Mouse (Mus musculus) C2C12 (cell line): ENCODE results near the gene Hagh. TPM values are rescaled to one million over a fixed set of nuclear protein-coding genes. Genes with fewer than 3 reads are reported as not detected.
A peak's percentile ranks its signal among the peaks of the same experiment; 100 is the strongest.

Experiments used
- H3K27me3 ChIP-seq: one replicate; pipeline ENCODE4 v1.6.1; 2011; ENCODE audit not compliant: control insufficient read depth, insufficient read depth, insufficient read length
- H3K36me3 ChIP-seq: one replicate; pipeline ENCODE4 v1.6.1; 2011; ENCODE audit not compliant: control insufficient read depth, insufficient read depth
- H3K4me3 ChIP-seq: one replicate; pipeline ENCODE4 v1.5.1; 2011; ENCODE audit warnings: mild to moderate bottlenecking, control low read depth; ENCODE audit not compliant: poor library complexity, insufficient read depth, severe bottlenecking
- H3K79me2 ChIP-seq: one replicate; pipeline ENCODE4 v1.6.1; 2011; ENCODE audit not compliant: control insufficient read depth, insufficient read depth
- H3K79me3 ChIP-seq: one replicate; pipeline ENCODE4 v1.6.1; 2011; ENCODE audit warnings: low read depth, control low read depth
- H3ac ChIP-seq: one replicate; pipeline ENCODE3; 2011; ENCODE audit warnings: low read depth; ENCODE audit not compliant: control insufficient read depth, insufficient read length
- CEBPB ChIP-seq: IDR thresholded peaks from one replicate; pipeline ENCODE4 v1.6.1; 2011; ENCODE audit warnings: low read depth, mild to moderate bottlenecking, control low read depth, moderate library complexity
- CTCF ChIP-seq: IDR thresholded peaks from one replicate; pipeline ENCODE4 v1.5.1; 2011; ENCODE audit not compliant: control insufficient read depth, insufficient read depth, insufficient read length
- FOSL1 ChIP-seq: IDR thresholded peaks from one replicate; pipeline ENCODE4 v1.8.0; 2011; ENCODE audit warnings: mild to moderate bottlenecking, low read length; ENCODE audit not compliant: poor library complexity, insufficient read depth, severe bottlenecking
- MAX ChIP-seq: IDR thresholded peaks from one replicate; pipeline ENCODE4 v1.6.1; 2011; ENCODE audit warnings: mild to moderate bottlenecking, control low read depth
- MYOD1 ChIP-seq: IDR thresholded peaks from one replicate; pipeline ENCODE4 v1.6.1; 2011; ENCODE audit warnings: low read depth; ENCODE audit not compliant: control insufficient read depth, insufficient read length
- MYOG ChIP-seq: IDR thresholded peaks from one replicate; pipeline ENCODE4 v1.6.1; 2011; ENCODE audit not compliant: control insufficient read depth, insufficient read length; ENCODE audit errors: extremely low read depth
- USF1 ChIP-seq: IDR thresholded peaks from one replicate; pipeline ENCODE4 v1.6.1; 2011; ENCODE audit warnings: low read depth, mild to moderate bottlenecking, control low read depth, moderate library complexity
- polyA plus RNA-seq: library from polyadenylated mRNA; unstranded; fragments of >200 nt; fragmentation: generic; extraction: Trizol; gene quantifications from one replicate; pipeline ENCODE4 v1.2.1, GENCODE M21; 2012; ENCODE audit warnings: missing spikeins

Gene Hagh
- polyA plus RNA-seq, 1 experiment = 30.4 TPM

DNA sequence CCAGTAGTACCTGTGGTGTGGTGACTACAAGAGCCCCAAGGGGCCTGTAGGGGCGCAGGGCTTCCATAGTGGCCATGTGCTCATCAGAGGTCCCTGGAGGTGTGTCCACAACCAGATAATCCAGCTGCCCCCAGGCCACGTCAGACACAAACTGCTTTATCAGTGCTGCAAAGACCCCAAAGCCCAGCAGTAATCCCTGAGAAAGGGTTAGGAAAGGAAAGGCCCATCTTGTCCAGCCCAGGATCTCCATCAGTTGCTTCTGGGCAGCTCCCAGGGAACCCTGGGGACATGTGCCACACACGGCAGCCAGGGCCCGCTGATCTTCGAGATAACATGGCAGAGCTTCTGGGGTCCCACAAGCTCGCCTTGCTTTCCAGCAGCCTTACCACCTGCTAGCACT lies 44.4 kb downstream of the Hagh start:
- no peak overlapping the region for H3ac ChIP-seq
- H3K79me2 ChIP-seq = peaks cover 23% of the 10 kb centered on the region
- no peak for TF ChIP-seq MAX
- no peak for TF ChIP-seq CTCF
- TF ChIP-seq CEBPB = no peak
- TF ChIP-seq MYOD1 = no peak
- TF ChIP-seq USF1 = no peak
- no peak for TF ChIP-seq MYOG
- TF ChIP-seq FOSL1 = no peak
- no peak overlapping the region for H3K4me3 ChIP-seq
- H3K27me3 ChIP-seq = no peaks in the 10 kb centered on the region
- H3K79me3 ChIP-seq = peaks cover 9% of the 10 kb centered on the region
- no peaks in the 10 kb centered on the region for H3K36me3 ChIP-seq

GRCm38 (mm10) chr17:24885356-24886133 lies 45.6 kb downstream of the Hagh start:
- peak overlapping the region; percentile 96 for H3K4me3 ChIP-seq
- H3K27me3 ChIP-seq = no peaks in the 10 kb centered on the region
- peaks cover 4% of the 10 kb centered on the region for H3K36me3 ChIP-seq
- H3K79me2 ChIP-seq = peaks cover 23% of the 10 kb centered on the region
- TF ChIP-seq MYOD1 (no peak), USF1 (no peak), MAX (no peak)
- peaks cover 9% of the 10 kb centered on the region for H3K79me3 ChIP-seq
- peak overlapping the region; percentile 43 for H3ac ChIP-seq

DNA sequence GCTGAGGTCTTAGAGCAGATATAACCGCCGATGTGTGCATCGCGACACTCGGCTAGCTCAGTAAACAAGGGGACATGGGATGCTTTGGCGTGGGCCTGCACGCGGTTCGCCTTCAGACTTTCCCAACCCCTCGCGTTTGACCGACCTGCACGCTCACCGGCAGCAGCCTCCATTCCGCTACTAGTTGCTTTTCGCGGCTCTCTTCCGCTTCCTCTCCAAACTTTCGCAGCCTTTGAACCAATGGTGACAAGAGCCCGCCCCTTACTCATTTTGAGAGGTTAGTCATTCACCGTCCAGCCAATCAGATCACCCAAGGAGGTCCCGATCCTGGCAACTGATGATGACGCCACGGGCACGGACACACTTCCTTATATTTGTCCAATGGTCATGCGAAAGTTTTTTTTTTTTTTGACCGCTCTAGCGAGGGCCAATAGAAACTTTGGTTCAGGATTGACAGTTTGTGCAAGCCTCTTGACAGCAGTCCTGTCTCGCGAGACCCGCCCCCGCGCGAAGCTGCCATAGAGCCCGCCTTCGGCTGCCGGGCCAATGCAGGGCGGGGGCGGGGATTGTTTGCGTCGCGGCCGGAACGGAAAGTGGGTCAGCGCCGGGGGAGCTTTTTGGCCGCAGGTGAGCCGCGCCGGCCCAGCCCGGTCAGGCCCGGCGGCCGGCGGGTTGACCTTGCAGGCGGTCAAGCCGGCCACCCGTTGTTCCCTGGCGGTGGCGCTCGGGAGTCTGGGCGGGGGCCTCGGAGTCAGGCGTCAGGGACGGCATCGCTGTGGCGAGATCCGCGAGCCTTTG lies 46.4 kb downstream of the Hagh start, which contains the start of the genes Nubp2 and Spsb3:
Gene Nubp2 (minus strand): TSS at position 216 of the 798 bp plus-strand sequence.
Gene Spsb3 (plus strand): TSS at position 510 of the 798 bp plus-strand sequence.
- peaks cover 9% of the 10 kb centered on the region for H3K36me3 ChIP-seq
- TF ChIP-seq MAX (peak; percentile 17), MYOD1 (no peak)

DNA sequence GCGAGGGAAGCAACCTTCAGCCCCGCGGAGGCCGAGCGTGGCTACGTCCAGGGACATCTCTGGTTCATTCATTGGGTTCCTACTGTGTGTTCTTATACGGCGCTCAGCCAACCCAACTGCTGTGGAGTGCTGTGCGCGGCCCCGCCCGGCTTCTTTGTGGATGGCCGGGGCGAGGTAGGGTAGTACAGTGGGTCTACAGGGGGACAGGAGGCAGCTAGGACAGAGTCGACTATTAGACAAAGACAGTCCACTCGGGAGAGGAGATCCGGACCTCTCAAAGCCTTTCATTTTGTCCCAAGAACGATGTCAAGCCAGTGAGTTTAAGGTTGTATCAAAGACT lies 47.0 kb downstream of the Hagh start:
- peak overlapping the region; percentile 64 for H3K4me3 ChIP-seq
- H3K36me3 ChIP-seq = peaks cover 9% of the 10 kb centered on the region
- TF ChIP-seq MAX (no peak), MYOG (no peak), MYOD1 (no peak), CTCF (no peak), USF1 (no peak), CEBPB (no peak), FOSL1 (no peak)
- peak overlapping the region; percentile 50 for H3ac ChIP-seq
- peaks cover 23% of the 10 kb centered on the region for H3K79me2 ChIP-seq
- peaks cover 9% of the 10 kb centered on the region for H3K79me3 ChIP-seq
- H3K27me3 ChIP-seq = no peaks in the 10 kb centered on the region

More for the DNA sequence above, 46.4 kb downstream of the Hagh start, which contains the start of the genes Nubp2 and Spsb3:
- Histone ChIP-seq H3K4me3 (peak within 1 kb of the TSS; percentile 96), H3K27me3 (no peaks in the 10 kb centered on the region), H3ac (peak within 1 kb of the TSS; percentile 50), H3K79me3 (peaks cover 9% of the 10 kb centered on the region), H3K79me2 (peaks cover 23% of the 10 kb centered on the region)

GRCm38 (mm10) chr17:24887291-24888080 lies 47.5 kb downstream of the Hagh start:
- TF ChIP-seq MYOG = no peak
- no peak for TF ChIP-seq MAX
- no peak for TF ChIP-seq CEBPB
- no peak for TF ChIP-seq FOSL1
- no peak for TF ChIP-seq CTCF
- no peak for TF ChIP-seq MYOD1
- TF ChIP-seq USF1 = no peak
- peak overlapping the region; percentile 50 for H3ac ChIP-seq
- H3K27me3 ChIP-seq = no peaks in the 10 kb centered on the region
- H3K79me2 ChIP-seq = peaks cover 27% of the 10 kb centered on the region
- peak overlapping the region; percentile 64 for H3K4me3 ChIP-seq
- peaks cover 9% of the 10 kb centered on the region for H3K79me3 ChIP-seq
- peaks cover 14% of the 10 kb centered on the region for H3K36me3 ChIP-seq
